Mouse (Mus musculus): Measurements from ENCODE around the gene Vnn1.

Vnn1 gene

GRCm38 (mm10) chr10:23894601-23895349 lies at the start of gene Vnn1:
Gene Vnn1, plus strand, starts transcription at chr10:23894688.
- DNase-seq (ENCODE audit: low spot score): no peak

DNA sequence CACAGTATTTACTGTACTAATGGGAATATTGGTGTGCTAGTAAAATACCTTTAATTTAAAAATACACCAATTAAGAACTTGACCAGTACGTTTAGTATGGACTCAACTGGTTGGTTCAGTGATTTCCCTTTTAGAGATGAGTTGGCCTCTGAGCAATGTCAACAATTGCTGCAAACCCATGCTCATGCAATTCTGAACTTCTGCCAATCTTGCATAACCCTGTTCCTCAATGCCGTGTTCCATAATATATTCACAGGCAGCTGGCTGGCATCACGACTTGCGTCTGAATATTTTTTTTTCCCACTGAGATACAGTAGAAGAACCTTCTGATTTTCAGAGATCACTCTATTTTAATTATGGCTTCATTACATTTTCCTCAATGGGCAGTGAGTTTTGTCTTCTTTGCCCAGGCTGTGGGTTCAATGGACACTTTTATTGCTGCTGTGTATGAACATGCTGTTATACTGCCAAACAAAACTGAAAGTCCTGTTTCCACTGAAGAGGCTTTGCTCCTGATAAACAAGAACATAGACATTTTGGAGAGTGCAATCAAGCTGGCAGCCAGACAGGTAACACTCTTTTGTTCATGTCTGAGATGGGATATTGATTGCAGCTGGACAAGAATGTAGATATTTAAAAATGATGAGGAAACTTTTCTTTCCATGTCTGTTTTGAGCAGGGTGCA lies 43.1 kb upstream of the Vnn1 start, which contains the start of gene Vnn3:
Vnn3 (plus strand) TSS at position 235 of the 685 bp plus-strand sequence.
- DNase-seq (ENCODE audit: low spot score): no peak

DNA sequence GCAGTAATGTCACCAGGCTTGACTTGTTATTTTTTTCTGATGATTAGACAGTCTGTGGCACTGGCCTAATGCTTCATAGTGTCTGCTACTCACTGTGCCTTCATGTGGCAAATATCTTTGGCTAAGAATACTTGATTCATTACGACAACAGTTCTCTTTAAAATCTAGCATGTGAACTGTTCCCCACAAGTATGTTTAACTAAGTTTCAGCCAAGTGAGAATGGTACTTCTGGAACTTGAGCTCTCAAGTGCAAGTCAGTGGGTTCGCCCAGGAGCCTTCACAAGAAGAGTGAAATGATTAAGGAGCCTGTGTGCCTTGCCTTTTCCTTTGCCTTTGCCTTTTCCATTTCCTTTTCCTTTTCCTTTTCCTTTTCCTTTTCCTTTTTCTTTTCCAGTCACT lies 42.4 kb upstream of the Vnn1 start:
- DNase-seq (ENCODE audit: low spot score): no peak

DNA sequence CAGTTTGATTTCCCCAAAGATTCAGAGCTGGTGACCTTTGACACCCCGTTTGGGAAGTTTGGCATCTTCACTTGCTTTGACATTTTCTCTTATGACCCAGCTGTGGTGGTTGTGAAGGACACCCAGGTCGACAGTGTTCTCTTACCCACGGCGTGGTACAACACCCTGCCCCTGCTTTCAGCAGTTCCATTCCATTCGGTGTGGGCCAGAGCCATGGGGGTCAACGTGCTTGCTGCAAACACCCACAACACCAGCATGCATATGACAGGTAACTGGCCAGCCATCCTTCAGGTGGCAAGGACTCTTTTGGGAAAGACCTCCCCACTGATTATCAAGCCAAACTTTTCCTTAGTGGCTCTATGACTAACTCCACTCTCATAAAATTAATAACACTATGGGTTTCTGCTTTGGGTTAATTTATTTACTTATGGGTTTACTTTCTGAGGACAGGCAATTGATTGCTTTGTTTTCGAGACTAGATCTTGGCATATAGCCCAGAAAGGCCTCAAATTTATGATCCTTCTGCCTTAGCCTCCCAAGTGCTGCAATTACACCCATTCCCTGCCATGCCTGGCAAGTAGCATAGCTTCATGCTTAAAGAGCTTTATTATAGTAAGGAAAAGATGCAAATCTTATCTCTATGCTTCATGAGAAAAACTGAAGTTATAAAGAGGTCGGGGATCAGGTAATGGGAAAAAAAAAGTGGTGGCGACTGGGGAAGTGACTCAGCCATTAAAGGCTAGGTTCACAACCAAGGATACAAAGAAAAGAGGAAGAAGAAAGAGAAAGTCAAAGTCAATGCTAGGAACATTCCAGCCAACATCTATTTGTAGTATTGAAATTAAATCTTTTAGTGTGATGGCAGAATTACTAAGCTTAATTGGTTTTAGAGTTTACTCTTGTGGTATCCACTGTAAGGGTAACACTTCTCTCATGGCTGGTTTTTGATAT lies 29.9 kb upstream of the Vnn1 start:
- no peak for DNase-seq (ENCODE audit: low spot score)

- no peak for DNase-seq (ENCODE audit: low spot score)
Measured at GRCm38 (mm10) chr10:23880695-23881094, 13.8 kb upstream of the Vnn1 start.

DNA sequence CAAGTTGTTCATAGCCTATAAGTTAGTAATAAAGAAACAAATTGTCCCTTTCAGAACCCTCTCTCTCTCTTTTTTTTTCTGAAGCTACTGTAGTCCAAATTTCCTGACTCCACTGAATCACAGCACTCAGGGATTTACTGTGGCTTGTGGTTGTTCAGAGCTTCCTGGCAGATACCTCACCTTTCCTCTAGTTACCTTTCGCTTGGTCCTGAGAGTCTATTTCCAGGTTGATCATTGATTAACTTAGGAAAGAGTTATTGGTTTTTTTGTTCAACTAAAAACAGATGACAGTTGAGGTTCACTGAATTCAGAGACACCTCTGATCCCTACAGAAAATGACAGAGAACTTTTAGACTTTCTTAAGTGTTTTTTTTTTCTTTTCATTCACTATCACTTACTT lies 9.6 kb upstream of the Vnn1 start:
- no peak for DNase-seq (ENCODE audit: low spot score)

DNA sequence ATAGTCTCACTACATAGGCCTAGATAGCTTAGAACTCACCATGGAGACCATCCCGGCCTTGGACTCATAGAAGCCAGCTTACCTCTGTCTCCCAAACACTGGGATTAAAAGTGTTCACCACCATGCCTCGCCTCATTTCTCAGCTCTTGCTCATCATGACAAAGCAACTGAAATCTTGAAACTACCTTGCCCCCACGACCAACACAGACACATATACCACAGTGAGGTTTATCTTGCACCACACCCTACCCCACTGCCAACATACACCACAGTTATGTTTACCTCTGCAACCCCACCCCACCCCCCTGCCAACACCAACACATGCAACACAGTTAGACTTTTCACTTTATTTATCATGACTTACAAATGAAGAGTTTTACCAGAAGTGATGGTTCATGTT lies 8.4 kb upstream of the Vnn1 start:
- DNase-seq (ENCODE audit: low spot score): no peak

DNA sequence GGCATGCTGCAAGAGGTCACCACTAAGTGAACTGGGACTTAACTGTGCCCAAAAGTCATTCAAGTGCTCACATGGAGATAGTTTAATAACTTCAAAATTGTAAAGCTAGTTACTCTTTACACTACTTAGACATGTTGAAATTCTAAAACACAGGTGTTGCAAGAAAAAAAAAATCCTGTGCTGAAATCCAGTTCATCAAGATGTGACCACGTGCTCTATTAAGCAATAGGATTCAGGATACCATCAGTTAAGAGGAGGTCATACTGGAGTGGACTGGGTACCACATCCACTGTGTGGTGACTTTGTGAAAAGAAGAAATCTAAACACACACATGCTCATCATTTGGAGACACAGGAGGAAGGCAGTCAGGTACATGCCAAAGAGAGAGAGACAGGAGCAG lies 1.5 kb upstream of the Vnn1 start:
- DNase-seq (ENCODE audit: low spot score): no peak

- DNase-seq (ENCODE audit: low spot score): no peak
Measured at GRCm38 (mm10) chr10:23895376-23895775, 888 bp downstream of the Vnn1 start.

- no peak for DNase-seq (ENCODE audit: low spot score)
Measured at GRCm38 (mm10) chr10:23901119-23901518, 6.6 kb downstream of the Vnn1 start.

GRCm38 (mm10) chr10:23905661-23906060 lies 11.2 kb downstream of the Vnn1 start:
- no peak for DNase-seq (ENCODE audit: low spot score)

GRCm38 (mm10) chr10:23920056-23920455 lies 25.6 kb downstream of the Vnn1 start, which contains the start of gene Taar1:
Gene Taar1, plus strand, starts transcription at chr10:23920356.
- no peak for DNase-seq (ENCODE audit: low spot score)

DNA sequence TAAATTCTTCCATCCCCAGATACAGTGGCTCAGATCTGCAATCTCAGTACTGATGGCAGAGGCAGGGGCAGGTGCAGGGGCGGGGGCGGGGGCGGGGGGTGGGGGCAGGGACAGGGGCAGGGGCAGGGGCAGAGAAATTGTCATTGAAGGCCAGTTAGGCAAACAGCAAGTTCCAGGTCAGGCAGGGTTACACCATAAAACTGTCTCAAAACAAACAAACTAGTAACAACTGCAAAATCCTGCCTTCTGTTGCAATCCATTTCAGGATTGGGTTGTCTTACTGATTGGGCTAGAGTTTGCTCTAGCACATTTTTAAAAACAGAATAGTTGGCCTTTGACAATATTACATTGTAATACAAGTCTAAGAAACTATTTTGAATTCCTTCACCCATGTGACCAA lies 28.0 kb downstream of the Vnn1 start:
- no peak for DNase-seq (ENCODE audit: low spot score)

DNA sequence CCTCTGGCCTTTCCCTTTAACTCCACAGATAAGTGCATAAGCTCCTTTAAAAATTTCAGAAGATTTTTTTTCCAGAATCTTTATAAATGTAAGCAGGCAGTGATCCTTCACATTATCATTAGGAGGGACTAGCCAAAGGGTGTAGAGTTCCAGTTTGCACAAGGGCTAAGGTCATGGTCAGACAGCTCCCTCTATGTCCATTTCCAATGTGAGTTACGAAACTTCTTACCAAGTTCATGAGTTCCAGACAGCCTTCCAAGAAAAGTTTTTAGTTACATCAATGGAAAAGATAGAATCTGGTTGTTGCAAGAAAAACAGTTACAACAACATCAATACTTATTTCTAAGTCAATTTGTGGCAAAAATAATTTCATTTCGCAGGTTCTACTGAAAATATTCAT lies 29.5 kb downstream of the Vnn1 start:
- DNase-seq (ENCODE audit: low spot score): no peak

GRCm38 (mm10) chr10:23937613-23938012 lies 43.1 kb downstream of the Vnn1 start:
- no peak for DNase-seq (ENCODE audit: low spot score)

DNA sequence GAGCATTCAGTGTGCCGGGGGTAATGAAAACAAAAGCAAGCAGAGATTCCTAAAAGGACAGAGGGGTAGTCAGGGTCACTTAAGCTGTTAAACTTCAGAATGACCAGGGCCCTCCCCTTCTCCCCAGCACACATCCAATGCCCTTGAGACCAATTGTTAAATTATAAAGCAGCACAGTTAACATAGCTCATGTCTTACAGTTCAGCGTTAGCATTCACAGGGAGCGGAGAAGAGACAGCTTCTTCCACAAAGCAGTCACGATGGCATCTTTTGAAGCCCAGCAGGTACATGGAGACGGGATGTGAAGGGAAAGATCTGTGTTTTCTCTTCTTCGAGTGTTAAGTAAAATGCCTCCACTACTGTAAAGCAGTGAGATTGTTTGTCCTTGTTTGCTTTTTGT lies 43.8 kb downstream of the Vnn1 start, which contains the start of gene Taar2:
Taar2 (plus strand) TSS at position 261 of the 400 bp plus-strand sequence.
- no peak for DNase-seq (ENCODE audit: low spot score)

- DNase-seq (ENCODE audit: low spot score): no peak
Measured at GRCm38 (mm10) chr10:23942465-23942864, 48.0 kb downstream of the Vnn1 start.

DNA sequence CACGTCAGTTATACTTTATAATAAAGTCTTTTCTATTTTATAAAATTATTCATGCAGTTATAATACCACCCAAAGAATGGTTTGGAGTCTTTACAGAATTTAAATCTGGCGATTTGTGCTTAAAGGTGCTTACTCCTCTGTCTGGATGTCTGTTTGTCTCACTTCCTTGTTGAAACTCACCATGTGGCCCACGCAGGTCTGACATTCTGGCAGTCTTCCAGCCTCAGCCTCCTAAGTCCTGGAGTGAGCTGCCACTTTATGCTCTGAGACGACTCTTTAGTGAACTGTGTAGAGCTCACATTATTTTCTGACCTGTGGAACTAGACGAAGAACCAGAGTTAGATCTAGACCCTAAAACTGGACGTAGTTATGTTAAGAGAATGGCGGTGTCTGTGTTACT lies 53.5 kb downstream of the Vnn1 start:
- no peak for DNase-seq (ENCODE audit: low spot score)

DNA sequence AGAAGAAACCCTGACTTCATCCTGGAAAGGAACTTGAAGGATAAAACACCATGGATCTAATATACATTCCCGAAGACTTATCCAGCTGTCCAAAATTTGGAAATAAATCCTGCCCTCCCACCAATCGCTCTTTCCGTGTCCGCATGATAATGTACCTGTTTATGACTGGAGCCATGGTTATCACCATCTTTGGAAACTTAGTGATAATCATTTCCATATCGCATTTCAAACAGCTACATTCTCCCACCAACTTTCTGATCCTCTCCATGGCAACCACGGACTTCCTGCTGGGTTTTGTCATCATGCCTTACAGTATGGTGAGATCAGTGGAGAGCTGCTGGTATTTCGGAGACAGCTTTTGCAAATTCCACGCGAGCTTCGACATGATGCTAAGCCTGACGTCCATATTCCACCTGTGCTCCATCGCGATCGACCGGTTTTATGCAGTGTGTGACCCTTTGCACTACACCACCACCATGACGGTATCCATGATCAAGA lies 55.1 kb downstream of the Vnn1 start, which contains the start of gene Taar3:
Taar3 (plus strand) TSS at position 51 of the 498 bp plus-strand sequence.
- DNase-seq (ENCODE audit: low spot score): no peak

- DNase-seq (ENCODE audit: low spot score): no peak
Measured at GRCm38 (mm10) chr10:23951714-23952113, 57.2 kb downstream of the Vnn1 start.

Data from urinary bladder, postnatal 10 days (tissue).